Mouse (Mus musculus) effector memory CD4-positive, alpha-beta T cell, adult 5 months (primary cell): ENCODE data around the gene Gm20661. TPM values are rescaled to one million over a fixed set of nuclear protein-coding genes. Genes with fewer than 3 reads are reported as not detected.

Experiments
- polyA plus RNA-seq: library from polyadenylated mRNA; unstranded; fragments of 100-300 nt; shearing (Covaris generic); gene quantifications from one replicate; pipeline ENCODE4 v1.2.1, GENCODE M21; 2017

The Gm20661 gene
- not detected for polyA plus RNA-seq

GRCm38 (mm10) chr9:107982681-107983346 is at the start of gene Gm20661:
TSS of gene Gm20661 (plus strand) at chr9:107983058.

GRCm38 (mm10) chr9:107935374-107935773 is 47.5 kb upstream of the Gm20661 start, which contains the start of gene Camkv:
TSS of gene Camkv (plus strand) at chr9:107935674.

GRCm38 (mm10) chr9:107949922-107950235 is 33.0 kb upstream of the Gm20661 start, which contains the start of gene Traip:
TSS of gene Traip (plus strand) at chr9:107950136.

GRCm38 (mm10) chr9:107975399-107976386 is 7.2 kb upstream of the Gm20661 start, which contains the start of gene Uba7:
TSS of gene Uba7 (plus strand) at chr9:107975505.

GRCm38 (mm10) chr9:107985131-107986119 is 2.6 kb downstream of the Gm20661 start, which contains the start of gene Inka1:
TSS of gene Inka1 (minus strand) at chr9:107985879.

GRCm38 (mm10) chr9:107992197-107992596 is 9.3 kb downstream of the Gm20661 start, which contains the start of gene Cdhr4:
TSS of gene Cdhr4 (plus strand) at chr9:107992497.

GRCm38 (mm10) chr9:107996049-107996448 is 13.2 kb downstream of the Gm20661 start, which contains the start of gene Gm20662:
TSS of gene Gm20662 (plus strand) at chr9:107996349.

GRCm38 (mm10) chr9:108001922-108002770 is 19.3 kb downstream of the Gm20661 start, which contains the start of gene Ip6k1:
TSS of gene Ip6k1 (plus strand) at chr9:108002501.

Other genes starting within 250 kb of the Gm20661 start
- 306 TPM for gene Rbm5, start 212.1 kb upstream of the Gm20661 start, polyA plus RNA-seq
- gene Rbm6, start 109.8 kb upstream of the Gm20661 start, polyA plus RNA-seq = 110 TPM
- gene Mon1a, start 94.9 kb upstream of the Gm20661 start, polyA plus RNA-seq = 19.9 TPM
- gene Mst1r, start 76.2 kb upstream of the Gm20661 start, polyA plus RNA-seq = not detected
- not detected for gene Actl11, start 54.6 kb upstream of the Gm20661 start, polyA plus RNA-seq
- gene Camkv, start 47.4 kb upstream of the Gm20661 start, polyA plus RNA-seq = not detected
- gene Traip, start 32.9 kb upstream of the Gm20661 start, polyA plus RNA-seq = 2.0 TPM
- 150 TPM for gene Uba7, start 7.6 kb upstream of the Gm20661 start, polyA plus RNA-seq
- gene Inka1, start 2.8 kb downstream of the Gm20661 start, polyA plus RNA-seq = 0.61 TPM
- not detected for gene Cdhr4, start 9.4 kb downstream of the Gm20661 start, polyA plus RNA-seq
- not detected for gene Gm20662, start 13.3 kb downstream of the Gm20661 start, polyA plus RNA-seq
- 146 TPM for gene Ip6k1, start 19.4 kb downstream of the Gm20661 start, polyA plus RNA-seq
- gene Gmppb, start 66.2 kb downstream of the Gm20661 start, polyA plus RNA-seq = 25.0 TPM
- gene Amigo3, start 70.1 kb downstream of the Gm20661 start, polyA plus RNA-seq = 1.4 TPM
- gene Mst1, start 97.4 kb downstream of the Gm20661 start, polyA plus RNA-seq = 3.1 TPM
- gene Rnf123, start 100.3 kb downstream of the Gm20661 start, polyA plus RNA-seq = 110 TPM
- gene Apeh, start 111.5 kb downstream of the Gm20661 start, polyA plus RNA-seq = 54.4 TPM
- 0.30 TPM for gene Bsn, start 207.3 kb downstream of the Gm20661 start, polyA plus RNA-seq